Comparison of ENCODE assay signal across 8 mouse cellular contexts in genomic region chr4:63840457-63840856, GRCm38 (mm10). TPM values are rescaled to one million over a fixed set of nuclear protein-coding genes. Genes with fewer than 3 reads are reported as not detected.
DNase-seq lines count a peak whose midpoint lies in the region; ATAC-seq lines count a peak whose summit lies in the region.

No protein-coding gene starts in this region.

- no peak overlapping the region for H3K9ac ChIP-seq in kidney, embryonic 15.5 days

- H3K9me3 ChIP-seq in kidney, embryonic 15.5 days (replicated peaks), result no peaks in the 10 kb centered on the region

- WGBS in kidney, embryonic 15.5 days, result 63% methylated on average over 5 of the region's 5 CpGs

- H3K27ac ChIP-seq in kidney, embryonic 15.5 days, result no peak overlapping the region

- no peak overlapping the region for H3K4me3 ChIP-seq in kidney, embryonic 15.5 days (replicated peaks)

- H3K4me1 ChIP-seq in kidney, embryonic 15.5 days, result no peaks in the 10 kb centered on the region

- ATAC-seq in kidney, embryonic 15.5 days (replicated peaks; ENCODE audit: low FRiP score), result no peak
- peak; percentile 40 for ATAC-seq in CD4-positive, CD25-positive, alpha-beta regulatory T cell, adult 4 months

- H3K27me3 ChIP-seq in kidney, embryonic 15.5 days, result 0 out of 2 replicates have a peak, but pooled peaks cover 6% of the 10 kb centered on the region

- no peaks in the 10 kb centered on the region for H3K36me3 ChIP-seq in kidney, embryonic 15.5 days

- peak; percentile 19 for DNase-seq in kidney, adult 9 months
- peak; percentile 67 for DNase-seq in A20 (ENCODE audit: low read depth, low spot score)
- peak; percentile 55 for DNase-seq in induced T-regulatory cell, adult 2 months (ENCODE audit: low read depth)
- DNase-seq in retina, postnatal 1 day, result peak; percentile 46
- no peak for DNase-seq in yolk sac, embryonic 10.5 days (ENCODE audit: low spot score)
- DNase-seq in urinary bladder, postnatal 14 days (ENCODE audit: low spot score), result no peak

- H3K4me2 ChIP-seq in kidney, embryonic 15.5 days, result no peak overlapping the region

RNA-seq across cellular contexts. Expression of gene Tnfsf8, which starts 20.7 kb away (rescaled TPM):
- polyA plus RNA-seq in kidney, embryonic 15.5 days (2015; fragmentation: Nextera tagmentation; extraction: Ambion mirVana), result not detected in 2 replicates
- 10 to 100 TPM; 55.6 to 63.7 TPM for polyA plus RNA-seq in CD4-positive, CD25-positive, alpha-beta regulatory T cell, adult 4 months (2017; shearing (Covaris generic))

Comparison
In these comparisons a context has a peak if more than half of its experiments do, and no peak if none do; other contexts are left out.
1. DNase-seq: peak in kidney, adult 9 months (single experiment), A20 (single experiment), induced T-regulatory cell, adult 2 months (single experiment) and retina, postnatal 1 day (single experiment); none in yolk sac, embryonic 10.5 days (single experiment) and urinary bladder, postnatal 14 days (single experiment).
2. RNA of gene Tnfsf8, which starts 20.7 kb away (polyA plus RNA-seq): 55.6 to 63.7 TPM in CD4-positive, CD25-positive, alpha-beta regulatory T cell, adult 4 months; not detected in kidney, embryonic 15.5 days; every median in the first group is over 10 times any median in the second.